Mouse (Mus musculus): ENCODE data around the gene Nlrc4. TPM values are rescaled to one million over a fixed set of nuclear protein-coding genes. Genes with fewer than 3 reads are reported as not detected.

The Nlrc4 gene
- total RNA-seq, 1 experiment = 2.4 TPM

DNA sequence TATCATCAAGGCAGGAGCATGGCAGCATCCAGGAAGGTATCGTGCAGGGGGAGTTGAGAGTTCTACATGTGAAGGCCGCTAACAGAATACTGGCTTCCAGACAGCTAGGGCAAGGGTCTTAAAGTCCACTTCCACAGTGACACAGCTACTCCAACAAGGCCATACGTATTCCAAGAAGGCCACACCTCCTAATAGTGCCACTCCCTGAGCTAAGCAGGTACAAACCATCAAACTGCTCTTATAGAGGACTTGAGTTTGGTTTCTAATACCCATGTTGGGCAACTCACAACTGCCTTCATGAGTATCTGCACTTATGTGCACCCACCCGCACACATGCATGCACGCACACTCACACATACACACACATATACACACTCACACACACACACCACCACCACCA is 2.1 kb downstream of the Nlrc4 start:
- H3K4me3 ChIP-seq (ENCODE audit: insufficient read depth in 1 of 2, low read depth in 1 of 2, low read length in 2 of 2, poor library complexity in 1 of 2, severe bottlenecking in 1 of 2) = no peak overlapping the region
- DNase-seq (ENCODE audit: low read depth, low spot score) = no peak
- H3K4me1 ChIP-seq (ENCODE audit: control insufficient read depth in 2 of 2, insufficient read depth in 2 of 2, low read length in 2 of 2, poor library complexity in 1 of 2) = peaks cover 0 to 5% of the 10 kb centered on the region in 2 experiments; a peak in 1 of 4 replicates
- TF ChIP-seq MAFK (IDR thresholded peaks at IDR 0.05; ENCODE audit: insufficient read depth, low read depth, low read length) = no peak
- TF ChIP-seq HCFC1 (IDR thresholded peaks at IDR 0.05; ENCODE audit: borderline replicate concordance, insufficient read depth, low read length) = no peak
- no peak for TF ChIP-seq ZNF384 (IDR thresholded peaks at IDR 0.05; ENCODE audit: low read depth, low read length)
- TF ChIP-seq ZC3H11A (IDR thresholded peaks at IDR 0.05; ENCODE audit: borderline replicate concordance, low read depth, low read length) = no peak
- TF ChIP-seq CHD2 (IDR thresholded peaks at IDR 0.05; ENCODE audit: low read depth, low read length) = no peak
- no peaks in the 10 kb centered on the region for H3K36me3 ChIP-seq (ENCODE audit: control insufficient read depth, insufficient read depth, low read length, poor library complexity, severe bottlenecking)
- no peaks in the 10 kb centered on the region for H3K9me3 ChIP-seq (ENCODE audit: control insufficient read depth, insufficient read depth, low read depth, low read length)
- H3K9ac ChIP-seq (ENCODE audit: insufficient read depth, low read depth, low read length, poor library complexity, severe bottlenecking) = no peak overlapping the region
- in situ Hi-C loops (cut with MboI; ENCODE audit: low sequenced_read_pairs in 2 of 2, unreplicated experiment in 2 of 2) = no loop called here
- H3K27ac ChIP-seq (ENCODE audit: insufficient read depth, low read depth, low read length, poor library complexity, severe bottlenecking) = no peak overlapping the region

GRCm38 (mm10) chr17:74455426-74455825 is 3.5 kb downstream of the Nlrc4 start:
- H3K9ac ChIP-seq (ENCODE audit: insufficient read depth, low read depth, low read length, poor library complexity, severe bottlenecking) = no peak overlapping the region
- no peak overlapping the region for H3K27ac ChIP-seq (ENCODE audit: insufficient read depth, low read depth, low read length, poor library complexity, severe bottlenecking)
- peaks cover 0 to 5% of the 10 kb centered on the region in 2 experiments; a peak in 1 of 4 replicates for H3K4me1 ChIP-seq (ENCODE audit: control insufficient read depth in 2 of 2, insufficient read depth in 2 of 2, low read length in 2 of 2, poor library complexity in 1 of 2)
- TF ChIP-seq HCFC1 (IDR thresholded peaks at IDR 0.05; ENCODE audit: borderline replicate concordance, insufficient read depth, low read length) = no peak
- no peak for TF ChIP-seq ZNF384 (IDR thresholded peaks at IDR 0.05; ENCODE audit: low read depth, low read length)
- TF ChIP-seq MAFK (IDR thresholded peaks at IDR 0.05; ENCODE audit: insufficient read depth, low read depth, low read length) = no peak
- no peak for TF ChIP-seq CHD2 (IDR thresholded peaks at IDR 0.05; ENCODE audit: low read depth, low read length)
- TF ChIP-seq ZC3H11A (IDR thresholded peaks at IDR 0.05; ENCODE audit: borderline replicate concordance, low read depth, low read length) = no peak
- no peak overlapping the region; a peak in 1 of 4 replicates for H3K4me3 ChIP-seq (ENCODE audit: insufficient read depth in 1 of 2, low read depth in 1 of 2, low read length in 2 of 2, poor library complexity in 1 of 2, severe bottlenecking in 1 of 2)
- H3K36me3 ChIP-seq (ENCODE audit: control insufficient read depth, insufficient read depth, low read length, poor library complexity, severe bottlenecking) = no peaks in the 10 kb centered on the region
- DNase-seq (ENCODE audit: low read depth, low spot score) = no peak
- H3K9me3 ChIP-seq (ENCODE audit: control insufficient read depth, insufficient read depth, low read depth, low read length) = no peaks in the 10 kb centered on the region
- in situ Hi-C loops (cut with MboI; ENCODE audit: low sequenced_read_pairs in 2 of 2, unreplicated experiment in 2 of 2) = no loop called here

GRCm38 (mm10) chr17:74454660-74455059 is 4.3 kb downstream of the Nlrc4 start:
- no peak overlapping the region for H3K27ac ChIP-seq (ENCODE audit: insufficient read depth, low read depth, low read length, poor library complexity, severe bottlenecking)
- no peak overlapping the region for H3K9ac ChIP-seq (ENCODE audit: insufficient read depth, low read depth, low read length, poor library complexity, severe bottlenecking)
- no peaks in the 10 kb centered on the region for H3K36me3 ChIP-seq (ENCODE audit: control insufficient read depth, insufficient read depth, low read length, poor library complexity, severe bottlenecking)
- peaks cover 0 to 8% of the 10 kb centered on the region in 2 experiments; a peak in 1 of 4 replicates for H3K4me1 ChIP-seq (ENCODE audit: control insufficient read depth in 2 of 2, insufficient read depth in 2 of 2, low read length in 2 of 2, poor library complexity in 1 of 2)
- H3K4me3 ChIP-seq (ENCODE audit: insufficient read depth in 1 of 2, low read depth in 1 of 2, low read length in 2 of 2, poor library complexity in 1 of 2, severe bottlenecking in 1 of 2) = no peak overlapping the region
- no peaks in the 10 kb centered on the region for H3K9me3 ChIP-seq (ENCODE audit: control insufficient read depth, insufficient read depth, low read depth, low read length)
- no peak for DNase-seq (ENCODE audit: low read depth, low spot score)
- no peak for TF ChIP-seq MAFK (IDR thresholded peaks at IDR 0.05; ENCODE audit: insufficient read depth, low read depth, low read length)
- no peak for TF ChIP-seq ZC3H11A (IDR thresholded peaks at IDR 0.05; ENCODE audit: borderline replicate concordance, low read depth, low read length)
- TF ChIP-seq HCFC1 (IDR thresholded peaks at IDR 0.05; ENCODE audit: borderline replicate concordance, insufficient read depth, low read length) = no peak
- no peak for TF ChIP-seq ZNF384 (IDR thresholded peaks at IDR 0.05; ENCODE audit: low read depth, low read length)
- no peak for TF ChIP-seq CHD2 (IDR thresholded peaks at IDR 0.05; ENCODE audit: low read depth, low read length)
- in situ Hi-C loops (cut with MboI; ENCODE audit: low sequenced_read_pairs in 2 of 2, unreplicated experiment in 2 of 2) = no loop called here

DNA sequence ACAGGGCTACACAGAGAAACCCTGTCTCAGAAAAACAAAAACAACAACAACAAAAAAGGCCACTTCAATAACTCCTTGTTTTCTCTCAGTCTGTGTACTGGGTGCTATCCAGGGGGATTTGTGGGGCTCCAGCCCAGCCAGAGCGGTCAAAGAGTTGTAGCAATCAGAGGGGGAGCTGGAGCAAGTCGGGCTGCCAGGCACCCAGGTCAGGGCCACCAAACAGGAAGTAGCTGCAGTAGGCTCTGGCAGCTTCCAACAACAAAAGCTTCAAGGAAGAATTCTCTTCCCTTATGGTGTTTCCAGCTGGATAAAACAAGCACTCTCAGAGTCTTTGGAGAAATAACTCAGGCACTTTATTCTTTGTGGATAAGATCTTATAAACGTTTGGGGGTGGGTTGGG is 5.0 kb downstream of the Nlrc4 start:
- no peak for DNase-seq (ENCODE audit: low read depth, low spot score)
- no peak overlapping the region for H3K27ac ChIP-seq (ENCODE audit: insufficient read depth, low read depth, low read length, poor library complexity, severe bottlenecking)
- in situ Hi-C loops (cut with MboI; ENCODE audit: low sequenced_read_pairs in 2 of 2, unreplicated experiment in 2 of 2) = no loop called here
- H3K4me3 ChIP-seq (ENCODE audit: insufficient read depth in 1 of 2, low read depth in 1 of 2, low read length in 2 of 2, poor library complexity in 1 of 2, severe bottlenecking in 1 of 2) = no peak overlapping the region
- H3K4me1 ChIP-seq (ENCODE audit: control insufficient read depth in 2 of 2, insufficient read depth in 2 of 2, low read length in 2 of 2, poor library complexity in 1 of 2) = peaks cover 0 to 8% of the 10 kb centered on the region in 2 experiments; a peak in 1 of 4 replicates
- no peaks in the 10 kb centered on the region for H3K9me3 ChIP-seq (ENCODE audit: control insufficient read depth, insufficient read depth, low read depth, low read length)
- no peaks in the 10 kb centered on the region for H3K36me3 ChIP-seq (ENCODE audit: control insufficient read depth, insufficient read depth, low read length, poor library complexity, severe bottlenecking)
- no peak for TF ChIP-seq ZC3H11A (IDR thresholded peaks at IDR 0.05; ENCODE audit: borderline replicate concordance, low read depth, low read length)
- no peak for TF ChIP-seq ZNF384 (IDR thresholded peaks at IDR 0.05; ENCODE audit: low read depth, low read length)
- TF ChIP-seq HCFC1 (IDR thresholded peaks at IDR 0.05; ENCODE audit: borderline replicate concordance, insufficient read depth, low read length) = no peak
- no peak for TF ChIP-seq CHD2 (IDR thresholded peaks at IDR 0.05; ENCODE audit: low read depth, low read length)
- TF ChIP-seq MAFK (IDR thresholded peaks at IDR 0.05; ENCODE audit: insufficient read depth, low read depth, low read length) = no peak
- H3K9ac ChIP-seq (ENCODE audit: insufficient read depth, low read depth, low read length, poor library complexity, severe bottlenecking) = no peak overlapping the region

Data from ES-E14 (cell line).